Mouse (Mus musculus): ENCODE results near the gene Rps19.
"Not testable (repeated sequence)": the region's sequence is repeated elsewhere in the genome, so short reads cannot be mapped to it uniquely, and the experiment has no call there.

- not testable (repeated sequence) for TF ChIP-seq CTCF (conservative IDR thresholded peaks at IDR 0.05 in 1 of 2, IDR thresholded peaks at IDR 0.05 in 1 of 2; ENCODE audit: low read depth in 2 of 2, low read length in 2 of 2); ETS1 (conservative IDR thresholded peaks at IDR 0.05; ENCODE audit: low read depth, low read length)
- peak; percentile 42; the same call in 1 of the 2 replicates for TF ChIP-seq POLR2A (IDR thresholded peaks at IDR 0.05; ENCODE audit: low read depth, low read length)
Observed at GRCm38 (mm10) chr7:24846576-24846975, 37.6 kb upstream of the Rps19 start.
